Comparison of ENCODE assay signal across 22 mouse cellular contexts in the genomic region with DNA sequence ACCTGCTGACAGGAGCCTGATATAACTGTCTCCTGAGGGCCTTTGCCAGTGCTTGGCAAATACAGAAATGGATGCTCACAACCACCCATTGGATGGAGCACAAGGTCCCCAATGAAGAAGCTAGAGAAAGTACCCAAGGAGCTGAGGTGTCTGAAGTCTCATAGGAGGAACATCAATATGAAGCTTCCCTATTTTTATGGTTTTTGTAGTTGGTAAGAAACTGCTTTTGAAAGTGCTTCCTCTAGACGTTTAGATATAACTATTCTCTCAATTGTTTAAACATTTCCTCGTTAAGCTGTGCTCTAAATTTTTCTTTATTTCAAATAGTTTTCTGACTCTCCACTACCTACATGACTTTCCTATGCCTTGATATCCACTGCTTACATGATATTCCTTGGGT.
DNase-seq lines count a peak whose midpoint lies in the region; ATAC-seq and TF ChIP-seq lines count a peak whose summit lies in the region.
"Had no signal": no experiment of that assay in that cellular context is flagged by ENCODE, and none has a peak within 500 bp of the region (broad histone marks: within the 10 kb centered on the region; RNA-seq: fewer than 3 reads in every experiment).

No protein-coding gene starts in this region.

- H3K4me1 ChIP-seq in CH12.LX (ENCODE audit: control insufficient read depth in 1 of 2, insufficient read depth in 2 of 2) = peaks cover 5 to 11% of the 10 kb centered on the region in 2 experiments
- H3K4me1 ChIP-seq: embryonic facial prominence, embryonic 10.5 days; embryonic facial prominence, embryonic 12.5 days; forebrain, embryonic 13.5 days; forebrain, embryonic 15.5 days had no signal

- no peaks in the 10 kb centered on the region for H3K9me3 ChIP-seq in CH12.LX (replicated peaks; ENCODE audit: low read length)
- H3K9me3 ChIP-seq: embryonic facial prominence, embryonic 10.5 days; embryonic facial prominence, embryonic 12.5 days; forebrain, embryonic 13.5 days; forebrain, embryonic 15.5 days had no signal

- no peak for TF ChIP-seq CTCF in CH12.LX (conservative IDR thresholded peaks at IDR 0.05 in 1 of 2, IDR thresholded peaks at IDR 0.05 in 1 of 2; ENCODE audit: low read depth in 2 of 2, low read length in 2 of 2)

- H3K4me3 ChIP-seq in CH12.LX (replicated peaks in 1 of 3; ENCODE audit: low read depth in 2 of 3, low read length in 2 of 3, poor library complexity in 1 of 3) (no peak overlapping the region), macrophage (ENCODE audit: inconsistent target) (no peak overlapping the region)
- H3K4me3 ChIP-seq: embryonic facial prominence, embryonic 10.5 days; embryonic facial prominence, embryonic 12.5 days; forebrain, embryonic 13.5 days; forebrain, embryonic 15.5 days had no signal

- dilution Hi-C loops in CH12.LX (cut with MboI; ENCODE audit: extremely low pct_ligation_motif_present, extremely low pct_unique_long_range_greater_than_20kb, low sequenced_read_pairs) = no loop called here

- no peak overlapping the region for H3K4me2 ChIP-seq in CH12.LX (ENCODE audit: insufficient read depth, low read depth, poor library complexity, severe bottlenecking)
- H3K4me2 ChIP-seq: embryonic facial prominence, embryonic 12.5 days; forebrain, embryonic 13.5 days; forebrain, embryonic 15.5 days had no signal

- H3K36me3 ChIP-seq in CH12.LX (replicated peaks in 1 of 2; ENCODE audit: control insufficient read depth in 1 of 2, insufficient read depth in 1 of 2, low read length in 1 of 2) = no peaks in the 10 kb centered on the region
- no peaks in the 10 kb centered on the region for H3K36me3 ChIP-seq in macrophage (ENCODE audit: inconsistent target)
- H3K36me3 ChIP-seq: embryonic facial prominence, embryonic 10.5 days; embryonic facial prominence, embryonic 12.5 days; forebrain, embryonic 15.5 days had no signal

- DNase-seq in CH12.LX (ENCODE audit: extremely low read depth) = peak; percentile 6
- no peak for DNase-seq in testis, postnatal 10 days (ENCODE audit: low spot score)
- no peak for DNase-seq in spleen, postnatal 10 days (ENCODE audit: low spot score in 2 of 2)
- DNase-seq in heart, adult 9 months (ENCODE audit: low spot score in 2 of 2) = no peak
- no peak for DNase-seq in kidney, postnatal 25 days
- DNase-seq: adrenal gland, adult 2 months; adrenal gland, postnatal 10 days; adrenal gland, postnatal 25 days; cerebellum, adult 11-12 months; cerebellum, adult 8-10 months; cerebellum, adult 9-11 months; cerebellum, postnatal 14 days; cerebellum, postnatal 36 days; forebrain, postnatal 0 days had no signal

- no peaks in the 10 kb centered on the region for H3K27me3 ChIP-seq in CH12.LX (replicated peaks)
- H3K27me3 ChIP-seq: embryonic facial prominence, embryonic 12.5 days; forebrain, embryonic 13.5 days; forebrain, embryonic 15.5 days had no signal

- no peak for TF ChIP-seq RAD21 in CH12.LX (IDR thresholded peaks at IDR 0.05; ENCODE audit: low read depth, low read length)

- no peak overlapping the region for H3K9ac ChIP-seq in CH12.LX (ENCODE audit: insufficient read depth, low read depth)
- H3K9ac ChIP-seq: embryonic facial prominence, embryonic 12.5 days; forebrain, embryonic 13.5 days; forebrain, embryonic 15.5 days; forebrain, postnatal 0 days had no signal

- no peak overlapping the region for H3K27ac ChIP-seq in CH12.LX (ENCODE audit: insufficient read depth, low read depth)
- peak overlapping the region; percentile 80 for H3K27ac ChIP-seq in macrophage
- H3K27ac ChIP-seq: embryonic facial prominence, embryonic 10.5 days; embryonic facial prominence, embryonic 12.5 days; forebrain, embryonic 13.5 days; forebrain, embryonic 15.5 days had no signal

- in situ Hi-C loops in CH12.LX (cut with MboI; ENCODE audit: low pct_ligation_motif_present, low pct_unique_long_range_greater_than_20kb, low sequenced_read_pairs) = loop anchor here (25.0 kb wide), 1 partner anchor 546 kb away; no protein-coding TSS in a partner anchor

- TF ChIP-seq EP300 in CH12.LX (IDR thresholded peaks at IDR 0.05; ENCODE audit: low read length) = no peak

- WGBS in macrophage (ENCODE audit: missing documents) = 3% methylated on average over 2 of the region's 2 CpGs

- H3K79me2 ChIP-seq in CH12.LX (replicated peaks; ENCODE audit: control insufficient read depth, extremely low read depth, insufficient read depth, poor library complexity, severe bottlenecking) (no peaks in the 10 kb centered on the region), macrophage (ENCODE audit: inconsistent target) (no peaks in the 10 kb centered on the region)

- ATAC-seq in common myeloid progenitor, adult 5-6 weeks (replicated peaks; ENCODE audit: low read depth, poor library complexity, severe bottlenecking) = peak; percentile 68
- peak; percentile 63 for ATAC-seq in megakaryocyte progenitor cell, adult 5-6 weeks (replicated peaks; ENCODE audit: poor library complexity)
- ATAC-seq: CD4-positive, CD25-positive, alpha-beta regulatory T cell, adult 4 months; forebrain, embryonic 13.5 days; forebrain, embryonic 15.5 days; forebrain, postnatal 0 days had no signal

- no peak for TF ChIP-seq POLR2A in CH12.LX (IDR thresholded peaks at IDR 0.05; ENCODE audit: low read depth, low read length)

TF ChIP-seq in CH12.LX, 34 proteins besides CTCF, POLR2A, EP300 and RAD21:
- TF ChIP-seq E2F4 (IDR thresholded peaks at IDR 0.05; ENCODE audit: insufficient replicate concordance, low read depth, low read length) = no peak
- TF ChIP-seq TCF12 (IDR thresholded peaks at IDR 0.05; ENCODE audit: low read depth, low read length) = no peak
- TF ChIP-seq USF1 (IDR thresholded peaks at IDR 0.05; ENCODE audit: low read depth, low read length) = no peak
- TF ChIP-seq NELFE (IDR thresholded peaks at IDR 0.05; ENCODE audit: low read depth, low read length) = no peak
- TF ChIP-seq KAT2A (IDR thresholded peaks at IDR 0.05; ENCODE audit: insufficient replicate concordance, low read length) = no peak
- TF ChIP-seq MYC (IDR thresholded peaks at IDR 0.05; ENCODE audit: low read depth, low read length) = no peak
TF ChIP-seq in CH12.LX: peak in this region for 0.
